In genomic region chr12:109393326-109393725, GRCm38 (mm10) we compare ENCODE assay signal across 9 mouse cellular contexts. TPM values are rescaled to one million over a fixed set of nuclear protein-coding genes. Genes with fewer than 3 reads are reported as not detected.
DNase-seq lines count a peak whose midpoint lies in the region; ATAC-seq and TF ChIP-seq lines count a peak whose summit lies in the region.
"Had no signal": no experiment of that assay in that cellular context is flagged by ENCODE, and none has a peak within 500 bp of the region (broad histone marks: within the 10 kb centered on the region; RNA-seq: fewer than 3 reads in every experiment).

No protein-coding gene starts in this region.

- no peak for ATAC-seq in heart, embryonic 15.5 days (replicated peaks; ENCODE audit: insufficient number of reproducible peaks, insufficient read depth, low FRiP score, low read depth)
- ATAC-seq in forebrain, postnatal 0 days = peak; percentile 80
- no peak; the same call in 1 of the 2 replicates for ATAC-seq in midbrain, embryonic 12.5 days (ENCODE audit: low FRiP score, low read depth)

- peak overlapping the region; percentile 32; the same call in 1 of the 2 replicates for H3K4me2 ChIP-seq in heart, embryonic 15.5 days
- peak overlapping the region; percentile 37 for H3K4me2 ChIP-seq in forebrain, postnatal 0 days (ENCODE audit: low read depth)
- peak overlapping the region; percentile 39 for H3K4me2 ChIP-seq in midbrain, embryonic 12.5 days (replicated peaks)

- no peak for DNase-seq in heart, adult 18-20 months
- DNase-seq in brain, embryonic 18.5 days (ENCODE audit: low read depth, low spot score) = peak; percentile 58
- DNase-seq in forebrain, postnatal 0 days = peak; percentile 79
- DNase-seq in urinary bladder, postnatal 4 days (ENCODE audit: low spot score in 2 of 2) = no peak
- DNase-seq in adipocyte (ENCODE audit: low spot score) = no peak
- DNase-seq in spleen, postnatal 4 days (ENCODE audit: low spot score in 2 of 2) = no peak

- H3K36me3 ChIP-seq in heart, embryonic 15.5 days = no peaks in the 10 kb centered on the region
- no peaks in the 10 kb centered on the region for H3K36me3 ChIP-seq in forebrain, postnatal 0 days (ENCODE audit: insufficient read depth)
- no peaks in the 10 kb centered on the region for H3K36me3 ChIP-seq in midbrain, embryonic 12.5 days

- H3K4me1 ChIP-seq in heart, embryonic 15.5 days (replicated peaks) = peaks cover 16% of the 10 kb centered on the region
- peaks cover 22% of the 10 kb centered on the region for H3K4me1 ChIP-seq in forebrain, postnatal 0 days (ENCODE audit: insufficient read depth)
- peaks cover 30% of the 10 kb centered on the region for H3K4me1 ChIP-seq in midbrain, embryonic 12.5 days

- no peak for TF ChIP-seq CTCF in forebrain, postnatal 0 days (IDR thresholded peaks at IDR 0.05; ENCODE audit: low read depth)

- H3K27me3 ChIP-seq in heart, embryonic 15.5 days = peaks cover 5% of the 10 kb centered on the region; the same call in 1 of the 2 replicates
- H3K27me3 ChIP-seq in forebrain, postnatal 0 days (ENCODE audit: insufficient read depth, low read length) = no peaks in the 10 kb centered on the region
- peaks cover 22% of the 10 kb centered on the region for H3K27me3 ChIP-seq in midbrain, embryonic 12.5 days

- no peaks in the 10 kb centered on the region for H3K9me3 ChIP-seq in heart, embryonic 15.5 days (replicated peaks)
- H3K9me3 ChIP-seq in forebrain, postnatal 0 days (ENCODE audit: low read length) = no peaks in the 10 kb centered on the region
- H3K9me3 ChIP-seq in midbrain, embryonic 12.5 days = no peaks in the 10 kb centered on the region

- no peak overlapping the region for H3K4me3 ChIP-seq in heart, embryonic 15.5 days
- no peak overlapping the region for H3K4me3 ChIP-seq in forebrain, postnatal 0 days (ENCODE audit: low read depth, low read length)
- H3K4me3 ChIP-seq in midbrain, embryonic 12.5 days = no peak overlapping the region

- H3K27ac ChIP-seq in heart, embryonic 15.5 days = no peak overlapping the region
- H3K27ac ChIP-seq in forebrain, postnatal 0 days (ENCODE audit: low read depth, low read length) = peak overlapping the region; percentile 82
- H3K27ac ChIP-seq in midbrain, embryonic 12.5 days (replicated peaks) = no peak overlapping the region

- WGBS in heart, embryonic 15.5 days = 53% methylated on average over 8 of the region's 8 CpGs
- WGBS in forebrain, postnatal 0 days = 5% methylated on average over 8 of the region's 8 CpGs
- 35% methylated on average over 8 of the region's 8 CpGs for WGBS in midbrain, embryonic 12.5 days

- no peak overlapping the region for H3K9ac ChIP-seq in heart, embryonic 15.5 days
- H3K9ac ChIP-seq in forebrain, postnatal 0 days = peak overlapping the region; percentile 14; the same call in 1 of the 2 replicates
- no peak overlapping the region for H3K9ac ChIP-seq in midbrain, embryonic 12.5 days (replicated peaks)

RNA-seq across cellular contexts. Expression of gene Dlk1, which starts 59.3 kb away (rescaled TPM):
- 131 and 212 TPM in 2 replicates for polyA plus RNA-seq in heart, embryonic 15.5 days (2015; fragmentation: Nextera tagmentation; extraction: Ambion mirVana)
- under 1 TPM in 1 of 2 experiments, not detected in 1; 0.90 TPM for total RNA-seq in heart, adult 18-20 months (2021)
- total RNA-seq in forebrain, postnatal 0 days (2014; rRNA removed) = 16.5 and 35.8 TPM in 2 replicates
- 12.6 and 18.8 TPM in 2 replicates for polyA plus RNA-seq in forebrain, postnatal 0 days (2015; fragmentation: Nextera tagmentation; extraction: Ambion mirVana)
- polyA plus RNA-seq in midbrain, embryonic 12.5 days (2016; fragmentation: Nextera tagmentation; extraction: Ambion mirVana) = 87.5 and 95.9 TPM in 2 replicates
- total RNA-seq: common myeloid progenitor, adult 5-6 weeks had no signal

Comparison
In these comparisons a context has a peak if more than half of its experiments do, and no peak if none do; other contexts are left out.
1. DNase-seq: peak in brain, embryonic 18.5 days (single experiment) and forebrain, postnatal 0 days (single experiment); none in heart, adult 18-20 months (0 of 2), urinary bladder, postnatal 4 days (0 of 2), adipocyte (single experiment) and spleen, postnatal 4 days (0 of 2).
2. Peak in every context shown above with its lines, with median percentiles within 50 percentile points of each other: H3K4me2 ChIP-seq.